Mouse (Mus musculus) right cerebral cortex, adult 18-20 months (tissue): ENCODE measurements around the gene Arhgap27.
"Not testable (repeated sequence)": the region's sequence is repeated elsewhere in the genome, so short reads cannot be mapped to it uniquely, and the experiment has no call there.

ENCODE experiments used
- DNase-seq: peaks from one replicate; pipeline ENCODE4 v3.0.0; 2022; ENCODE audit warnings: mixed read lengths

Arhgap27 gene

DNA sequence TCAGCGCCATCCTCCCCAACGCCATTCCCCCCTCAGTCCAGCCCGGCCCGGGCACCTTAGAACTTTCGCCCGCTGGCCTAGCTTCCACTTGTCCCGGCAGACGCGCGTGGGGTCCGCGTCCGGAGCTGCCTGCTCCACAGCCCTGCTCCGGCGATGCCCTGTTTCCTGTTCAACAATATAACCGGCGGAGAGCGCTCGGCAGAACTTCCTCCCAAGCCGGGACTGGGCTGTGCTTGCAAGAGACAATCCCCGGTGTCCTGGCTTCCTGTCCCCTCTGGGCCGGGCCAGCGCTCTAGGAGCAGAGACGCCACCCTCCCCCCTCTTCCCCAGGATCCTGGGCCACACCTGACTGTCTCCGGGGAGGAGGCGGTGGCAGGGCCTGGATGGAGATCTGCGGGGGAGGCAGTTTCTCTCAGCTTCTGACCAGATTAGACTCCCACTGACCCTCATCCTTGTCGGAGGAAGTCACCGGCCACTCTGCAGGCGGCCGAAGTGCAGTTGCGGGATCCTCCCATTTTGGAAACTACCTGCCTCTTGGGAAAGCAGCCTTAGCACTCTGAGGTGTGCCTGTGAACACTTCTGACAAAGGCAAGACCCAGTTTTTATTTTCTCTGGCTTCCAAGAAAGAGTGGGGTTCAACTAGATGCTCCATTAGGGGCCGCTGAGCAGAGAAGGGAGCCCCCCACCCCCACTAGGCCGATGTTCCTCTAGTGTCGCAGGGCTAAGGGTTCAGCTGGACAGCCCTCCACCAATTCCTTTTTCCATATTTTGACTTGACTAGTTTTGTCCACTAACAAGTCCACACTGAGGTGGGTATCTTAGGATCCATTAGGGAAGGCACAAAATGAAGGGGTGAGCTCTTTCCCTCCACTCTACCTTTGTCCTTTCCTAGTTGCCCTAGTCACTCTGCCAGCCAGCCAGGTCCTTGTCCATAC, at the start of gene Arhgap27:
Gene Arhgap27, minus strand, starts transcription at position 479 of the 935 bp plus-strand sequence.
- peak; percentile 39 for DNase-seq

DNA sequence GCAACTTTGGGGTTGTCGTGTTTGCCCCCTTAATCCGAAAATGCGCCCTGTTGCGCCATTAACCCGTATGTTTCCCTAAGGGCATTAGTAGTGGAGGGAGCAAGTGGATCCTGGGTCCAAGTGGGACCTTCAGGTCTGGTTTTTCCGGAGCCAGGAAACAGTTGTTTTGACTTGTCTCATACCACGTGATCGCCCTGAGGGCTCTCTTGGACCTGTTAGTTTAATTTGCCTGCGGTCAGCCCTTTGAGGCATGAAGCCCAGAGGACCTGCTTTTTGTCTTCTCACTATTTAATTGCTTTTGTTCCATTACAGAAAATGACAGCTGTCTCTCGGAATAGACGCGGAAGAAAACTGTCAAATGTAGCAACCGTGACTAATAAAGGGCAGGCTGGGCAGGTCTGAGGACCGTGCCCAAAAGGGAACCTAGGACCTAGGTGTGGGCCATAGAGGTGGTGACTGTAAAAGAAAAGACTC, 49.5 kb upstream of the Arhgap27 start:
- no peak for DNase-seq

DNA sequence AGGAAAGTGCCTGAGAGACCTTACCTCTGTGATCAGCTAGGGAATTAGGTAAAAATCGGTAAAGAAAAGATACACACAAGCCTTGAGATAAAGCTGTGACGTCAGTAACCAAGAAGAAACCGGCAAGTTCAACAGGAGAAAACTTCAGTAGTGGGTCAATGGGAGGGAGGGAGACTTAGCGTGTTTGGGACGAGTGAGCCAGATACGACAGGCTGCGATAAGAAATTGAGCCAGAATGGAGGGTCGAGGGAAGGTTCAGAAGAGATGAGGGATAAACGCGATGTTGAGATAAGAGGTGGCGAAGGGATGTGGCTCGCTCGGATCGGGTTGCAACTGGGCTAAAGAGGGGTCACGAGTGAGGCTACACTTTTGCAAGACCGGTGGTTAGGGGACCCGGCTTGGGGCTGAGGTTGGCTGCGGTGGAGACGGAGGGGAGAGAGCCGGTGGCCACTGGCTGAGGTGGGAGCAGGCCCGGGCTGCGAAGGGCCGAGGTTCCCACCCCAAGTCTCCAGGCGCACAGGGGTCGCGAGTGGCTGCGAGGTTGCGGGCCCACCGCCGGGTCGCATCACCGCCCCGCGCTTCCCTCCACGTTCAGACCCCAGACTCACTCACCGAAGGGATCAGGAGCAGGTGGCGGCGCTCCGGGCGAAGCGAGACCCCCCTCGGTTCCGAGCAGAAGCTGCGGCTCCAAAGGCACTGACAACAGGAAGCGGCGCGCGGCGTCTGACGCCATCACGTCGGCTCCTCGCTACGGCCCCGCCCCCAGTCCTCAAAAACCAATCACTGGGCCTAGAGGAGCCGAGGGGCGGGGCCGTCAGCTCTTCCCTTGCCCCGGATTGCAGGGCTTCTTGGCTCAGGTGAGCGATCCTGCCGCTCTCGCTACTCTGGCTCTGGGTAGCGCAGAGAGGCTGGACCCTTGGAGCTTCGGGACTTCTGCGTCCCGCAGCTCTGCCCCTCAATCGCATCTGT, 48.8 kb upstream of the Arhgap27 start, which contains the start of gene Plekhm1:
Gene Plekhm1, minus strand, starts transcription at position 707 of the 969 bp plus-strand sequence.
- peak; percentile 97 for DNase-seq

DNA sequence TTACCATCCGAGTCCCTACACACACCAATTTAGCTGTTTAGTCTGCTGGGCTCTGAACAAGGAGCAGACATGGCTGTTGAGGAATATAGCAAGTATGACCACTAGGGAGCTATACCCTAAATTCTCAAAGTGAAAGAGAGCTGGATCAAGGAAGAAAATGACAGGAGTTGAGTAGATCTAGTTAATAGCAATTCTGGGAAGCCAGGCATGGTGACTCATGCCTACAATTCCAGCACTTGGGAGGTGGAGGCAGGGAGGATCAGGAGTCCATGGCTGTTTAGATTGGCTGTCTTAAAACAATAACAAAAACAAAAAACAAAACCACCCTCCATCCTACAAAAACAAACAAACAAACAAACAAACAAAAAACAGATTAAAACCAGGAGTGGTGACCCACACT, 47.8 kb upstream of the Arhgap27 start:
- DNase-seq: no peak

DNA sequence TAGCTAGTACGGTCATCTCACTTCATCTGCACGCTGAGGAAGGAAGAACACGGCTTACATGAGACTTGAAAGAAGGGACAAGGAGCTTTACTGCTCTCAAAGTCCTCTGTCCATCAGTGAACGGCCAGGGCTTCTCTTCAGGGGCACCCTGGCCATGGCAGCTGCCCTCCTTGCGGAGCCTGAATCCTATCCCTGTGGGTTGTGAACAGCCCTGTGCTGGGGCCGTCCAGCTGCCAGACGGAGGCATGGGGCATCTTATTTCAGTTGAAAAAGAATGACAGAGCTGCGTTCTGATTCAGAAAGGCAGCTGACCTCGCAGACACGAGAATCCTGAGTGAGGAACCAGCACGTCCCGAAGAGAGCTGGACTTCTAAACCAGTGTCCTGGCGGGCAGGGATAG, 45.4 kb upstream of the Arhgap27 start:
- no peak for DNase-seq

DNA sequence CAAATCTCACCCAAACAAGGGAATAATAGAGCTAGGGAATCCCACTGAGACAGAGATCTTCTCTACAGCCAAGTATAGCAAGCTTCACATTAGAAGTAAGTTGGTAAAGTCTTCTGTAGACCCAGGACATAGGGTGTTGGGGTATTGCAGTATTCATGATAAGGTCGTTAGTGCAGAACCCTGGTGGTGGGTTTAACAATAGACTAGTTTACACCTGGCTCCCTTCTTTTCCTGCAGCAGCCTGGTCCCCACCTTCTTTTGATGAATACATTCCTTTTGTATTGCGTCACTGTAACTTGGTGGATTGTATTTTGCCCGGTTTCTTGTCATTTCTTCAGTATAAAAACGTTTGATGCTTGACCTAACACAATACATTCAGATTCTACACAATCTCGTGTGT, 43.6 kb upstream of the Arhgap27 start:
- not testable (repeated sequence) for DNase-seq

DNA sequence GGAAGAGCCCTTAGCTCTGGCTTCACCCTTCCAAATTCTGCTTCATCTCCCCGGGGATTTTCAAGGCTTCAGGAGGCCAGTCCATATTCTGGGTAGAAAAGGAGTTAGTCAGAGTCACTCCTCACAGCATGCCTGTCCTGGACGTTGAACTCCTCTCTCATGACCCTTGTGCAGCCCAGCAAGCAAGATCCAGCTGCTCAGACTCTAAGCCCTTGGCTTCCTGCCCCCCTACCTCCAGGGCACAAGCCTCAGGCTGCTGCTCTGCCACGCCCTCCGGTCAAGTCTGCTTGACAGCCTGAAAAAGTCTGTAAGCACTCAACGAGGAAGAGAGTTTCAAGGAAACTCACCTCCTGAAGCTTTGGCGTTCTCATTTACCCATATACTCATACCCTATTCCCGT, 43.1 kb upstream of the Arhgap27 start:
- no peak for DNase-seq

DNA sequence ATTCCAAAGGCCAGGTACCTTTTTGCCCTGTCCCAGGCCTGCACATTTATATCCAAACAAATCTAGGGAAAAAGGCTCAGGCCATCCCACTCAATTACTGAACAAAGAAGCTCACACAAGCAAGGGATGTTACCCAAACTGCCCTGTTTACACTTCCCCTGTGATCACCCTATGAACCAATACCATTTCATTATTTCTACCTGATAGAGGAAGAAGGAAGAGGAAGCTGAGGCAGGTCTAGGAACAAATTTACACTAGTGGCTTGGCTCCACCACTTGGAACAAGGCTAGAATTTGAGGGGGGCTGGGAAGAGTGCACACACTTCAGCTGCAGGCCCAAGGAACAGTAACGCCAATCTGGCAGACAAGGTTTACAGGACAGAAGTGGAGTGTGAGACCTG, 42.3 kb upstream of the Arhgap27 start:
- no peak for DNase-seq

DNA sequence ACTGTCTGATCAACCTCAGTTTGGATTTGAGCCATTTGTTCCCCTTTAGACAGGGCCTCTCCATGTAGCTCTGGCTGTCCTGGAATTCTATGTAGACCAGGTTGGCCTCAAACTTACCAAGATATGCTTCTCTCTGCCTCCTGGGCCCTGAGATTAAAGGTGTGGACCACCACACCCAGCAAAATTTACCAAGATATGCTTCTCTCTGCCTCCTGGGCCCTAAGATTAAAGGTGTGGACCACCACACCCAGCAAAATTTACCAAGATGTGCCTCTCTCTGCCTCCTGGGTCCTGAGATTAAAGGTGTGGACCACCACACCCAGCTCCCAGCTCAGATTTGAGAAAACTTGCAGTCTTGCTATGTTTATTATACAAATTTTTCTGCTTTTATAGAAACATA, 41.1 kb upstream of the Arhgap27 start:
- DNase-seq: no peak

DNA sequence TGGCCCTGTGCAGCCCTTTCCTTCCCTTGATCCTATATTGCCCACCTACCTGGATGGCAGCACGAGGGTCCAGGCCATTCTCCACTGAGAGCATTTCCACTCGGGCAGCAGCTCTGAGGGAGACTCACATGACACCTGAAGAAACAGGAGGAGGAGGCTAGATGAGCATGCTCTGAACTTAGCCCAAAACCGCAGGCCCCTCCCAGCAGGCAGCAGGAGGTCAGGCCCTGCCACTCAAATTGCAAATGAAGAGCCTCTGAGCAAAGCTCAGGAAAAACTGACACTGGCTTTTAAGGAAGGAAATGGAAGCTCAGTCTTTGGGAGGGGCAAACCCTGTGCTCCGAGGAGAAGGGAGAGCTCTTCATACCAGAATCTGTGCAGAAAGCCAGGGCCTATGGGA, 40.3 kb upstream of the Arhgap27 start:
- DNase-seq: no peak

DNA sequence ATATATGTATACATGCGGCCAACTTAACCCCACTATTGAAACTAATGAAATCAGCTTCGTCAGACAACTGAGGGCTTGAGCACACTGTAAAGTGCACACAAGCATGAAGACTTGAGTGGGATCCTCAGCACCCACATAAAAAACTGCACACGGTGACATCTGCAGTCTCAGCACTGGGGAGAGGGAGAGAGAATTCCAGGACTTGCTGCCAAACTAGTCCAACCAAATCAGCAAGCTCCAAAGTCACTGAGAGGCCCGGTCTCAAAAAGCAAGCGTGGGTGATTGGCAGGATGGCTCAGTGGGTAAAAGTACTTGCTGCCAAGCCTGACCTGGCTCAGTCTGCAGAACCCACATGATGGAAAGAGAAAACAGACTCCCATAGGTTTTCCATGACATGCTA, 39.2 kb upstream of the Arhgap27 start:
- DNase-seq: peak; percentile 55

DNA sequence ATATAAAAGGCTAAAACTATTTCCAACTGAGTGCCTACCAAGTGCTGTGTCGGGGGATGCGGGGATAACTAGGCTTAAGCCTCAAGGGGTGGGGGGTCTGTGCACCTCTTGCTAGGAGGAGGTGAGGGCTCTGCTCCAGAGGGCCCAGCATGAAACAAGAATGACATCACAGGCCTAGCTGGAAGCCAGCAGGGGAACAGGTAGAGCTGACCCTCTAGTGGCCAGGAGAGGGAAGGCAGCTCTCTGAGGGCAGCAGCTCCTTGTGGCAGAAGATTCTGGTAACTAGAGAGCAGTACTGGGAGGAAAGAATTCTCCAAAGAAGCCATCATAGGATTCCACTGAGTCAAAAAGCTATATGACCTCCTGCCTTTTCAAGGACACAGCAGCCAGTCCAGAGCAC, 38.7 kb upstream of the Arhgap27 start:
- DNase-seq: peak; percentile 39

DNA sequence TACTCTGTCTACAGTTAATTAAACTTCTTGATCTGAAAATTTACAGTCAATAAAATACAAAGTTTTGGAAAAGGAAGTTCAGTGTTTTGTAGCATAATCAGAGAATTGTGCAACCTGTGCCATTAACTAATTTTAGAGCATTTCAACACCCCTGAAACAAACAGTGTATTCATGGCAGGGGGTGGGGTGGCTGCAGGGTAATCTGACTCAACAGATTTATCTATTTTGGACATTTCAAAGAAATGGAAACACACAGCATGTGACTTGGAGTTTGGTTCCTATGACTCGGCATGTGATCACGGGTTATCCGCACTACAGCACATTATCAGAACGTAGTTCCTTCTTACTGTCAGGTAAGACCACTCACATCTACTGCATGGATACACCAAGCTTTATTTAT, 36.5 kb upstream of the Arhgap27 start:
- no peak for DNase-seq

DNA sequence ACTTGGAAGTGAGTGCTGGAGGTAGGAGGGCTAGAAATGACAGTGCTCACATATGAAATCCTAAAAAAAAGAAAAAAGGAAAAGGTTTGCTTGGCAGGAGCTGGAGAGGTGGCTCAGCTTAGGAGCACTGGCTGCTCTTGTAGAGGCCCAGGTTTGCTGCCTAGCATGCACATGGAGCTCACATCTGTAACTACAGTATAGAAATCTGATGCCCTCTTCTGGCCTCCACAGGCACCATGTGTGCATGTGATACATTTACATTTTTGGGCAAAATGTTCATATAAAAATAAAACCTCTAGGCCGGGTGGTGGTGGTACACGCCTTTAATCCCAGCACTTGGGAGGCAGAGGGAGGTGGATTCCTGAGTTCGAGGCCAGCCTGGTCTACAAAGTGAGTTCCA, 35.6 kb upstream of the Arhgap27 start:
- no peak for DNase-seq

DNA sequence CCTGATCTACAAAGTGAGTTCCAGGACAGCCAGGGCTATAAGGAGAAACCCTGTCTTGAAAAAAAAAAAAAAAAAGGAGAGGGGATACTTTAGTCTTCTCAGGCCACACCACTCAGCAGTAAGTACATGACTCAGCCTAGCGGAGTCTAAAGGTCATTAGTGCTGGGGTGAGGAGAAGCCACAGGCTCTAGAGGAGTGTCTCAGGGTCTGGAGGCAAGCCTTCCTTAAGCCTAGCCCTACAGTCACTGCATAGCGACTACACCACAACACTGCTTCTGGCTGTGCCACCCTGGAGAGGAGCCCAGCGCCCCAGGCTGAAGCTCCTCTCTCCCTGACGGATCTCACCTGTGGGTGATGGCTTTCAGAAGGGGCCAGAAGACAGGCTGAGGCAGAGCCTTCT, 33.2 kb upstream of the Arhgap27 start:
- DNase-seq: no peak

DNA sequence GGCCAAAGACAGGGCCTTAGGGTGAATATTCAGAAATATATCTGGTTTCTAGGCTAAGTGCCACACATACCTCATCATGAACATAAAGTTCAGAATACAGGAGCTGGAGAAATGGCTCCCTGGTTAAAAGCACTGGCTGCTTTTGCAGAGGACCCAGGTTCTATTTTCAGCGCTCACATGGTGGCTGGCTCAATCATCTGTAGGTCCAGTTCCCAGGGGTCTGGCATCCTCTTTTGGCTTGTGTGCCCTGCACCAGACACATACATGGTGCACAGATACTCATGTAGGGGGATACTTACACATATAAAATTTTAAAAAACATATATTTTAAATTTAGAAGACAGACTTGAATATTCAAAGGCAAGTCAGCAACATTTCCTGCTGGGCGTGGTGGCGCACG, 32.7 kb upstream of the Arhgap27 start:
- DNase-seq: no peak

DNA sequence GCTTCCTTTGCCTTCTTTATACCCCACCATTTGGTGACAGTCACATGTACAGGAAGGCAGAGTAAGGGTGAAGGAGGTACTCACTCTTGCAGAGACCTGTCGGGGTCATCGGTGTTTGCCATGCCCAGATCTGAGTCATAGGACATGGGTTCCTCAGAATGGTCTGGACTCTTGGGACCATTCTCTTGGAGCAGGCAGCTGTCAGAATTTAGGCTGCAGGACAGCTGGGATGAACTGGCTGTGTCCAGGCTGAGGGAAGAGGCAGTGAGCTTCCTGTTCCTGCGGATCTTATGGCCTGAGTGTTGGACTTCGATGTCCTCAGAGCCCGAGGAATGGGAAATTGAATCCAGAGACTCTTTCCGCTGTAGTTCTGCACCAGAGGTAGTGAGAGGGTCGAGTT, 31.1 kb upstream of the Arhgap27 start:
- DNase-seq: no peak

DNA sequence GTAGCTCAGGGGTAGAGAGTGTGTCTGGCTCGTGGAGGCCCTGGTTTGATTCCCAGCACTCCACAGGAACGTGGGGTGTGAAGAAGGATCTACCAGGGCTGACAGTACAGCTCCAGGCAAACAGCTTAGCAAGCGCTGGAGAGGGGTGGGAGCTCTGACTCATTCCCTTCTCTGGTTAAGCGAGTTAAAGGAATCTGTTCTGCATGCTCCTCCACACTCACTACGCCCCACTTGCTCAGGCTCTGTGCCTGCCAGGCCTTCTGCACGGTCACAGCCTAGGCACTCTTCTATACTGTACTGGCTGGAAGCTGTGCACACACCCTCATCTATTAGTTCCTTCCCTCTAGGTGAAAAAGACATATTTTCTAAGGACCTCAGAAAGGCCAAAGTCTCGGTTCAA, 30.5 kb upstream of the Arhgap27 start:
- no peak for DNase-seq

DNA sequence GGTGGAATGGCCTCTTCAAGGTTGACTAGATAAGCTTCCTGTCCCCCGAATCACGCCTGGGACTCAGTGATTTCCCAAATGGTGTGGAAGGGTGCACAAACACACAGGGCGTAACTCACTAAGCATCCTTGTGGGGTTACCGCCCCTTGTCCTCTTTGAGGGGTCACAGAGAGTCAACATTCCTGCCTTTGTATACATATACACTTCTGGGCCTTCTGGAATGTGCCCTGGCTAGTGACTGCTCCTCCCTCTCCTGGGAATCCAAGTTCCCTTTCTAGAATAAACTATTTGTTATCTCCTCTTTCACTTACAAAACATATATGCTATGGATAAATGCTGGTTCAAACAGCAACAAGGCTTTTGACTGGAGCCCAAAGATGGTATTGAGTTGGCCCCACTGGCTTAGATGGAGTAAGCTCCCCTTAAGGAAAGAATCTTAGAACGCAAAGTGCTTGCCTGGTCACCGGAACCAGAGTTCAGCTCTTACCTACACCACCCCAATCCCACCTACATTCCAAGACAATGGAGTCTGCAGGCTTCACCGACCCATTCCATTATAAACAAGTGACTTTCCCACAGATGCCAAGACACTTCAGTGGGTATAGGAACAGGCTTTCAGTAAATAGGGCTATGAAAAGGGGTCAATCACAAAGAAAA, 24.5 kb upstream of the Arhgap27 start:
- DNase-seq: no peak

DNA sequence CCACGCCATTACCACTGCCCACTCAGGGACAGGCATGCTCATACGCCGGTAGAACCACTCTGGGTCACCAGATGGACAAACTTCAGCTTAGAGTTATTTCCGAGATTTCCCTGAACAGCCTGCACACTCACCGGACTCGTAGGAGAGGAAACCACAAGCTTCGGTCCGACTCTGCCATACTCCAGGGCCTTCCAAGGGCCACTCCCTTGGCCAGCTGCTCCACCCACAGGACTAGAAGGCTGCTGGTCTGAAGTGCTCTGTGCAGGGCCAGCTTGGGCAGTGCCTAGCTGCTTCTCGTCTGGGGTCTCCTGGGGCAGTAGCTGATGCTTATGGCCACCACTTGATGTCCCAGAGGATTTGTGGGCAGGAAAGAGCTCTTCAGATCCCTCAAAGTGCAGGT, 23.3 kb upstream of the Arhgap27 start:
- no peak for DNase-seq

DNA sequence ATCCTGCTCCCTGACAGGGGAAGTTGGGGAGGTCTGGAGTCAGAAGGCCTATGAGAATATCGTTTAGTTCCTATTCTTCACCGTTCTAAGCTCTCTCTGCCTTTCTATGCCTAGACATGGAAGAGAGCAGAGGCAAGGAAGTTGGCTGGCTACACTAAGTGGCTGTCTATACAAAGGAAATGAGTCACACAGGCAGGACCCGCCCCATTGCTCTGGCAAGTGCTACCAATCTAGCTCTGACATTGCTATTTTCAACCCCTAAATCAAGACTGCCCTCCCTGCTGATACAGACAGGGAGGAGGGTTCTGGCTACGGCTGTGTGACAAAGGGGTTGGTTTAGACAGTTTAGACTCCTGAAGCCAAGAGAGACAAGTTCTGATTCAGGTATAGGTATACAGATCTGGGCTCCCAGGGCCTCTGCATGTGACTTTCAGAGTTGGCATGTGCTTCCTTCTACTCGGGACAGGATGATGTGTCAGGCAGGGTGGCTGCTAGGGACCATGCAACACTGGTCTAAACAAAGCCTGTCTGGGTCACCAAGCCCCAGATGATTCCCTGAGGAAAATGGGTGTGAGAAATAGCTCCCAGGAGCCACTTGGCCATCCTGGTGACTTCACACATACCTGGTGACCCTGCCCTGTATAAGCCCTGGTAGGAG, 18.6 kb upstream of the Arhgap27 start:
- DNase-seq: peak; percentile 59

DNA sequence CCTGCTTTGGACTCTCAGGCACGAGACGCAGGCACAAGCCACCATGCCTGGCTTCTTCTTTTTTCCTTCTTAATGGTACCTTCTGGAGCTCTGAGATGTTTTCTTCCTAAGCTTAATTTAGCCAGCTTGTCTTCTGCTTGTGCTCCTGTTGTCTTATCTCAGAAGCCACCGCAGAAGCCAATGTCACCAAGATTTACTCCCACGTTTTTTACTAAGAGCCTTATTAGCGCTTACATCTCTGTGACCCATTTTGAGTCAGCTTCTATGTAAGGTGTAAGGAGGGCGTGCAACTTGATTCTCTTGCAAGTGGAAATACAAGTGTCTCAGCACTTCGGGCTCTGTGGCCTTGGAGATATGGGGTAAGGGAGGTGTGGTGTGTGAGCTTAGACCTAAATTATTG, 18.0 kb upstream of the Arhgap27 start:
- DNase-seq: no peak
